Mouse (Mus musculus) testis, adult 10 weeks (tissue): ENCODE results near the gene Rwdd1. TPM values are rescaled to one million over a fixed set of nuclear protein-coding genes. Genes with fewer than 3 reads are reported as not detected.

ENCODE experiments used
- polyA plus RNA-seq: library from polyadenylated mRNA; stranded (reverse); fragments of 350-450 nt; fragmentation: Illumina TruSeq; extraction: RNeasy Lipid Tissue Mini Kit (QIAGEN cat#74804); gene quantifications from one replicate; pipeline ENCODE4 v1.2.3, GENCODE M21; 2014; ENCODE audit warnings: low read depth, low replicate concordance

Gene Rwdd1
- 175 TPM for polyA plus RNA-seq

GRCm38 (mm10) chr10:34019302-34020075 lies at the start of gene Rwdd1:
TSS of gene Rwdd1 (minus strand) at chr10:34019624.

DNA sequence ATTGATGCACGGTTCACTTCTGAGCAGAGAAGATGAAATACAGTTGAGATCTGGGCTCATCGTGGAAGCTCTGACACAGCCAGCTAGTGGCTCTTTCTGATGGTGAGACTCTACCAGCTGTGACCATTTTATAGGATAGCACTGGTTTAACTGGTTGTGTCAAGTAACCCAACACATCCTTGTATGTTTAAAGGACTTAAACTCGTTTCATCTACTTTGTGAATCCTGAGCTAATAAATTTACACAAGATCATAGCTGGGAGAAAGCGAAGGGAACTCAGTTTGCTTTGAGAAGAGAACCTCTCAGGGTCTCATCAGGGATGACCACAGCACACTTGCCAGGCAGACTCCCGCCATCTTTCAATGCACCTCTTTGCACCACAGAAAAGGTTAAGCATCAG lies 24.8 kb upstream of the Rwdd1 start, which contains the start of gene Calhm4:
Calhm4 (minus strand) TSS at position 101 of the 400 bp plus-strand sequence.

GRCm38 (mm10) chr10:34037401-34037800 lies 18.0 kb upstream of the Rwdd1 start, which contains the start of gene Trappc3l:
TSS of gene Trappc3l (plus strand) at chr10:34037597.

DNA sequence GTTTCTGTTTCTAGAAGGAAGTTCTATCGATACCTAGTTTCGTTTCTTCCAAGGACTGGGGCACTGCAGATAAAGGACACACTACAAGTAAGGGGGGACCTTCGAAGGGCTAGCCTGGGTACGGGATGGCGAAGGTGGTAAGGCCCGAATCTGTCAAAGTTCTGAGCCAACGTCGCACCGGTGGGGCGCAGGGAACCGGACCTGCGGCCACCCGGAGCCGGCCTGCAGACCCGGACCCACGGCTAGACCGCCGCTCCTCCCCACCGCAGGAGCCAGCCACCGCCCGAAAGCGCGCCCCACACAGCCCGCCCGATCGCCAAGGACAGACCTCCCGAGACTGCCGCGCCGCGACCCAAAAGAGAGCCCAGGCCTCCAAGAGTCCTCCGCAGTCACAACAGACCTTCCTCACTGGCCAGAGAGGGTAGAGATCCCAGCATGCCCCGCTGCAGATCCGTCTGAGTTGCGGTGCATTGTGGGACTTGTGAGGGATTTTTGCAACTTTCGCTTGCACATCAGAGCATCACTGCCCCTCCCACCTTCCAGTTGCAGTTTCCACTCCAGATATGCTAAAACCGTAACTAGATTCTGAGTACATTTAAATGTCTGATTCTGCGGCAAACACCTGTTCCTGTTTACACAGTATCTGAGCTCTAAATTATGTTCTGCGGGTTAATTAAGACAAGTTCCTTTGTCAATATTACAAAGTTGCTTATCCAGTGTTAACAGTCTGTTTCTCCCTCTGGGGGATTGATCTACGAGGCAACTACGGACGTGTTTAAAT lies 68.4 kb downstream of the Rwdd1 start, which contains the start of gene Zup1:
Zup1 (minus strand) TSS at position 467 of the 781 bp plus-strand sequence.

Other genes with a start within 250 kb of the Rwdd1 start
- 0.52 TPM for gene Sult3a2, start 232.9 kb downstream of the Rwdd1 start, polyA plus RNA-seq
- 0.28 TPM for gene Sult3a1, start 161.9 kb downstream of the Rwdd1 start, polyA plus RNA-seq
- 0.43 TPM for gene Rsph4a, start 114.5 kb downstream of the Rwdd1 start, polyA plus RNA-seq
- gene Zup1, start 68.4 kb downstream of the Rwdd1 start, polyA plus RNA-seq: 67.7 TPM
- not detected for gene Trappc3l, start 18.0 kb upstream of the Rwdd1 start, polyA plus RNA-seq
- not detected for gene Calhm4, start 24.7 kb upstream of the Rwdd1 start, polyA plus RNA-seq
- 0.07 TPM for gene Calhm5, start 76.9 kb upstream of the Rwdd1 start, polyA plus RNA-seq
- gene Calhm6, start 108.4 kb upstream of the Rwdd1 start, polyA plus RNA-seq: 0.27 TPM
- gene Dse, start 188.1 kb upstream of the Rwdd1 start, polyA plus RNA-seq: 2.3 TPM